Mouse (Mus musculus) ES-Bruce4 (cell line): ENCODE results near the gene Olfr1128. TPM values are rescaled to one million over a fixed set of nuclear protein-coding genes. Genes with fewer than 3 reads are reported as not detected.
"Not testable (repeated sequence)": the region's sequence is repeated elsewhere in the genome, so short reads cannot be mapped to it uniquely, and the experiment has no call there.

ENCODE experiments used
- H3K27ac ChIP-seq: 2 replicates; pipeline ENCODE4 v1.5.1; 2012; ENCODE audit warnings: low read length, inconsistent platforms; ENCODE audit not compliant: insufficient read depth
- H3K27me3 ChIP-seq: 2 replicates; pipeline ENCODE4 v1.6.1; 2012; ENCODE audit warnings: mild to moderate bottlenecking, low read length, inconsistent platforms; ENCODE audit not compliant: control insufficient read depth, poor library complexity, insufficient read depth, severe bottlenecking
- H3K36me3 ChIP-seq: 2 replicates; pipeline ENCODE4 v1.6.1; 2012; ENCODE audit warnings: inconsistent platforms, mild to moderate bottlenecking, low read length, moderate library complexity; ENCODE audit not compliant: control insufficient read depth, poor library complexity, insufficient read depth, severe bottlenecking
- H3K4me1 ChIP-seq: one replicate; pipeline ENCODE4 v1.8.1; 2011; ENCODE audit warnings: low read length; ENCODE audit not compliant: control insufficient read depth, insufficient read depth
- H3K4me3 ChIP-seq: 2 replicates; pipeline ENCODE4 v1.5.1; 2011; ENCODE audit warnings: low read depth, mild to moderate bottlenecking, low read length
- H3K9ac ChIP-seq: 2 replicates; pipeline ENCODE4 v1.6.1; 2012; ENCODE audit warnings: low read depth, mild to moderate bottlenecking, inconsistent platforms; ENCODE audit not compliant: poor library complexity, severe bottlenecking
- H3K9me3 ChIP-seq: replicated peaks from 2 replicates; pipeline ENCODE4 v1.6.1; 2012; ENCODE audit warnings: mild to moderate bottlenecking, low read length, inconsistent platforms; ENCODE audit not compliant: control insufficient read depth, poor library complexity, insufficient read depth, severe bottlenecking
- CTCF ChIP-seq: IDR thresholded peaks from one replicate; pipeline ENCODE4 v1.8.1; 2011; ENCODE audit warnings: low read depth, low read length
- EP300 ChIP-seq: IDR thresholded peaks from 2 replicates; pipeline ENCODE4 v1.6.1; 2011; ENCODE audit warnings: low read depth, low read length; ENCODE audit not compliant: insufficient read depth
- POLR2A ChIP-seq: IDR thresholded peaks from one replicate; pipeline ENCODE4 v1.8.1; 2011; ENCODE audit warnings: low read length; ENCODE audit not compliant: insufficient read depth
- polyA plus RNA-seq: library from polyadenylated mRNA; stranded (reverse); fragments of >200 nt; gene quantifications from 2 replicates; pipeline ENCODE4 v1.2.4, GENCODE M21; 2011; ENCODE audit warnings: low read depth; ENCODE audit not compliant: missing spikeins, insufficient read depth, insufficient read length

Olfr1128 gene
- polyA plus RNA-seq, 1 experiment = not detected

GRCm38 (mm10) chr2:87516581-87516980 is 28.8 kb downstream of the Olfr1128 start:
- Histone ChIP-seq H3K36me3 (no peaks in the 10 kb centered on the region), H3K9ac (no peak overlapping the region), H3K4me1 (no peaks in the 10 kb centered on the region), H3K9me3 (no peaks in the 10 kb centered on the region), H3K27ac (peak overlapping the region; percentile 81), H3K4me3 (no peak overlapping the region), H3K27me3 (no peaks in the 10 kb centered on the region)
- TF ChIP-seq EP300 = no peak
- no peak for TF ChIP-seq CTCF
- TF ChIP-seq POLR2A = no peak

DNA sequence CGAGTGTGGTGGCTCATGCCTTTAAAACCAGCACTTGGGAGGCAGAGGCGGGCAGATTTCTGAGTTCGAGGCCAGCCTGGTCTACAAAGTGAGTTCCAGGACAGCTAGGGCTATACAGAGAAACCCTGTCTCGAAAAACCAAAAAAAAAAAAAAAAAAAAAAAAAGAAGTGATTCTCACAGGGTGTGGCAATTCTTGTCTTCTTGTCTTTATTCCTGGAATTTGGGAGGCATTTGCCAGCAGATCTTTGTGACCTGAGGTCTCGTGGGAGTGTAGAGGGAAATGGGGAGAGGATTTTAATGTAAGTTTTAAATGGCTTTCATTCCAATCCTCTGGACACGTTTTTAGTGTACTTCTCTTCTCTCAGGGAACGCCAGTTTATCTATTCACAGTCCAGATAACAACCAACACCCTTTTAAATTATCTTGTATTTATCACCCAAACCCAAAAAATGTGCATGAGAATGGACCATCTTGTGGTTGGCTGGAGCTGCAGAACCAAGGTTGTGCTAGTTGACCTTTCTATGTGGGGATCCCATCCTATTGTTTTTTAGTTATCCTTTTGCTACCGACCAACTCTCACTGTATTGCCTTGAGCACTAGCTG is 29.8 kb downstream of the Olfr1128 start:
- TF ChIP-seq CTCF (no peak), POLR2A (no peak), EP300 (no peak)
- Histone ChIP-seq H3K4me1 (no peaks in the 10 kb centered on the region), H3K36me3 (no peaks in the 10 kb centered on the region), H3K9me3 (no peaks in the 10 kb centered on the region), H3K4me3 (no peak overlapping the region), H3K27me3 (no peaks in the 10 kb centered on the region), H3K27ac (peak overlapping the region; percentile 81), H3K9ac (no peak overlapping the region)

DNA sequence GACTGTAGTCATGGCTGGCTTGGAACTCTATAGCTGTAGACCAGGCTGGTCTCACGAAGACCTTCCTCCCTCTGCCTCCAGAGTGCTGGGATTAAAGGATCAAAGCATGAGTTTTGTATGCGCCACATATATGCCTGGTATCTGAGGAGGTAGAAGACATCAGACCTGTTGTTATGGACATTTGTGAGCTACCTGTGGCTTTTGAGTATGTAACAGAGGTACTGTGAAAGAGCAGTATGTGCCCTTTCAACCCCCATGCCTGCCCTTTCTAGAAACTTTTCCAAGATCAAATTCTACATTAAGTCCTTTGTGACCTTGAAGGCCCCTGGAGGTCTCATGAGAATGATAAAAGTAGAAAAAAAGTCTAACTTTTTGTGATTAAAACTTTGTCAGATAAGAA is 30.3 kb downstream of the Olfr1128 start:
- Histone ChIP-seq H3K4me1 (no peaks in the 10 kb centered on the region), H3K36me3 (no peaks in the 10 kb centered on the region), H3K27me3 (no peaks in the 10 kb centered on the region), H3K9me3 (no peaks in the 10 kb centered on the region), H3K27ac (peak overlapping the region; percentile 81), H3K4me3 (no peak overlapping the region), H3K9ac (no peak overlapping the region)
- TF ChIP-seq POLR2A (no peak), EP300 (no peak), CTCF (no peak)

DNA sequence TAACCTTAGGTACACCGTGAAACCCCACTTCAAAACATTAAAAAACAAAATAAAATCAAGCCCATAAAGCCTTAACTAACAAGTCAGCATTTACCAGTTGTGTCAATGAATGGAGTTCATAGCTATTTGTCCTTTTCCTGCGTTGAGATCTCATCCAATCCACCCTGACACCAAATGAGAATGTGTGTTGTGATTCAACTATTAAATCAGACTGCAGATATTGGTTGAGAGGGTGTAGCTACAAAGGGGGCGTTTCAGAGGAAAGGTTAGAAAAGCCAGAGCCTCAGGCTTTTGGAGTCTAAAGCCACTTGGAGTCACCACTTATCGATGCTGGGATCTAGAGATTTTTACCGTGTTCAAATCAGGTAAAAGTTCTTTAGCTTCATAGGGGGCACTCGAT is 39.1 kb downstream of the Olfr1128 start, which contains the start of gene Pramel6:
Gene Pramel6, plus strand, starts transcription at position 301 of the 400 bp plus-strand sequence.
- H3K27me3 ChIP-seq = no peaks in the 10 kb centered on the region
- TF ChIP-seq CTCF (no peak), POLR2A (no peak), EP300 (no peak)
- no peaks in the 10 kb centered on the region for H3K9me3 ChIP-seq
- H3K36me3 ChIP-seq = no peaks in the 10 kb centered on the region
- no peak within 1 kb of the TSS for H3K27ac ChIP-seq
- no peak within 1 kb of the TSS for H3K9ac ChIP-seq
- no peak within 1 kb of the TSS for H3K4me3 ChIP-seq
- H3K4me1 ChIP-seq = no peaks in the 10 kb centered on the region

- H3K27ac ChIP-seq, H3K36me3 ChIP-seq, H3K4me1 ChIP-seq, H3K9me3 ChIP-seq, H3K4me3 ChIP-seq, H3K9ac ChIP-seq, H3K27me3 ChIP-seq: not testable (repeated sequence)
Observed at GRCm38 (mm10) chr2:87496993-87497392, 48.3 kb downstream of the Olfr1128 start, which contains the start of gene Pramel7. Pramel7 (minus strand) TSS chr2:87497093.

Other genes starting within 250 kb of the Olfr1128 start
- not detected in 2 replicates for gene Olfr1118, start 238.0 kb downstream of the Olfr1128 start, polyA plus RNA-seq
- not detected in 2 replicates for gene Olfr1120, start 190.7 kb downstream of the Olfr1128 start, polyA plus RNA-seq
- gene Olfr1121, start 175.6 kb downstream of the Olfr1128 start, polyA plus RNA-seq = not detected in 2 replicates
- gene Olfr1122, start 159.7 kb downstream of the Olfr1128 start, polyA plus RNA-seq = not detected in 2 replicates
- not detected in 2 replicates for gene Olfr1123, start 128.9 kb downstream of the Olfr1128 start, polyA plus RNA-seq
- gene Olfr1124, start 115.3 kb downstream of the Olfr1128 start, polyA plus RNA-seq = not detected in 2 replicates
- gene Olfr1126, start 91.6 kb downstream of the Olfr1128 start, polyA plus RNA-seq = not detected in 2 replicates
- gene Pramel7, start 48.4 kb downstream of the Olfr1128 start, polyA plus RNA-seq = not detected in 2 replicates
- gene Pramel6, start 39.0 kb downstream of the Olfr1128 start, polyA plus RNA-seq = 0.76 and 1.4 TPM in 2 replicates
- not detected in 2 replicates for gene Olfr153, start 13.7 kb downstream of the Olfr1128 start, polyA plus RNA-seq
- gene Olfr1129, start 28.4 kb upstream of the Olfr1128 start, polyA plus RNA-seq = not detected in 2 replicates
- gene Olfr1130, start 60.7 kb upstream of the Olfr1128 start, polyA plus RNA-seq = not detected in 2 replicates
- not detected in 2 replicates for gene Olfr1131, start 81.6 kb upstream of the Olfr1128 start, polyA plus RNA-seq
- not detected in 2 replicates for gene Olfr1132, start 92.0 kb upstream of the Olfr1128 start, polyA plus RNA-seq
- not detected in 2 replicates for gene Olfr1133, start 101.8 kb upstream of the Olfr1128 start, polyA plus RNA-seq
- gene Olfr1134, start 112.9 kb upstream of the Olfr1128 start, polyA plus RNA-seq = not detected in 2 replicates
- not detected in 2 replicates for gene Olfr1135, start 128.1 kb upstream of the Olfr1128 start, polyA plus RNA-seq
- gene Olfr1136, start 148.4 kb upstream of the Olfr1128 start, polyA plus RNA-seq = not detected in 2 replicates
- not detected in 2 replicates for gene Olfr1137, start 167.6 kb upstream of the Olfr1128 start, polyA plus RNA-seq
- not detected in 2 replicates for gene Olfr1138, start 194.4 kb upstream of the Olfr1128 start, polyA plus RNA-seq
- gene Olfr1140, start 198.2 kb upstream of the Olfr1128 start, polyA plus RNA-seq = not detected in 2 replicates
- not detected in 2 replicates for gene Olfr1141, start 208.4 kb upstream of the Olfr1128 start, polyA plus RNA-seq
- gene Olfr152, start 233.9 kb upstream of the Olfr1128 start, polyA plus RNA-seq = not detected in 2 replicates